Mouse (Mus musculus) cortical plate, adult 2 months (tissue): ENCODE measurements around the gene Atf6b.

Experiments used
- CTCF ChIP-seq: fragments of 200-500 bp; IDR thresholded peaks from 2 replicates; pipeline ENCODE4 v1.5.1; 2011; ENCODE audit warnings: mild to moderate bottlenecking, control low read depth, low read length; ENCODE audit not compliant: insufficient read depth; ENCODE audit errors: extremely low read depth
- POLR2A ChIP-seq: fragments of 200-500 bp; IDR thresholded peaks from 2 replicates; pipeline ENCODE4 v1.6.1; 2011; ENCODE audit warnings: mild to moderate bottlenecking, low read length, control low read depth; ENCODE audit not compliant: insufficient read depth; ENCODE audit errors: extremely low read depth

- TF ChIP-seq CTCF (no peak), POLR2A (no peak)
Observed at GRCm38 (mm10) chr17:34643379-34643778, 3.6 kb upstream of the Atf6b start.
